Mouse (Mus musculus): ENCODE measurements around the gene Fmo2.

DNA sequence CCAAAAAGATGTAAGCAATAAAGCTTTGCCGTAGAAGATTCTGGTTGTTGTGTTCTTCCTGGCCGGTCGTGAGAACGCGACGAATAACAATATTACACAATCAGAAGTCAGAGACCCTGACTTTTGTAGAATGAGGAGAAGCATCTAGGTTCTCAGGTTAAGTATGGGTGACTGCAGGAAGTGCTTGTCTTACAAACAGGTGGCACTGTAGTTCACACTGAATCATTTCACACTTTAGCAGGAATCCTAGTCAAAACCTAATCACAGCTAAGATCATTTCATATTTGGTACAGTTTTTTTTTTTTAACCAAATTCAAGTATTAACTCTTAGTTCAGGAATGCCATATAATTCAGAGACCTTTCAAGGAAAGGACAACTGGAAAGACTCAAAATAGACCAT, 51.0 kb downstream of the Fmo2 start:
- TF ChIP-seq CTCF (IDR thresholded peaks at IDR 0.05; ENCODE audit: low read depth) (no peak), EP300 (optimal IDR thresholded peaks at IDR 0.05) (no peak)

Data from stomach, postnatal 0 days (tissue).